Mouse (Mus musculus): ENCODE data around the gene Defb28. TPM values are rescaled to one million over a fixed set of nuclear protein-coding genes. Genes with fewer than 3 reads are reported as not detected.
A peak's percentile ranks its signal among the peaks of the same experiment; 100 is the strongest.

The Defb28 gene
- total RNA-seq, 2 experiments from 2014 or later = not detected

- no peak overlapping the region for H3K27ac ChIP-seq
- no peak overlapping the region for H3K4me3 ChIP-seq
- no peak for TF ChIP-seq CTCF (conservative IDR thresholded peaks at IDR 0.05)
- DNase-seq (ENCODE audit: low spot score in 2 of 2) = no peak
Measured at GRCm38 (mm10) chr2:152516084-152516483, 2.0 kb upstream of the Defb28 start.

GRCm38 (mm10) chr2:152539944-152540710 is 22.1 kb downstream of the Defb28 start, which contains the start of gene Defb29:
Gene Defb29, minus strand, starts transcription at chr2:152540098.
- Histone ChIP-seq H3K27ac (no peak within 1 kb of the TSS), H3K4me3 (no peak within 1 kb of the TSS)
- TF ChIP-seq CTCF (conservative IDR thresholded peaks at IDR 0.05) = peak; percentile 38
- no peak for DNase-seq (ENCODE audit: low spot score in 2 of 2)

- H3K4me3 ChIP-seq = no peak overlapping the region
- no peak for TF ChIP-seq CTCF (conservative IDR thresholded peaks at IDR 0.05)
- no peak overlapping the region for H3K27ac ChIP-seq
- DNase-seq (ENCODE audit: low spot score in 2 of 2) = no peak
Measured at GRCm38 (mm10) chr2:152541979-152542378, 23.9 kb downstream of the Defb28 start.

- peak; percentile 47 for TF ChIP-seq CTCF (conservative IDR thresholded peaks at IDR 0.05)
- H3K27ac ChIP-seq = no peak overlapping the region
- no peak overlapping the region for H3K4me3 ChIP-seq
- DNase-seq (ENCODE audit: low spot score in 2 of 2) = no peak
Measured at GRCm38 (mm10) chr2:152542897-152543296, 24.8 kb downstream of the Defb28 start.

- H3K4me3 ChIP-seq = no peak overlapping the region
- DNase-seq (ENCODE audit: low spot score in 2 of 2) = no peak
- TF ChIP-seq CTCF (conservative IDR thresholded peaks at IDR 0.05) = no peak
- no peak overlapping the region for H3K27ac ChIP-seq
Measured at GRCm38 (mm10) chr2:152543478-152543877, 25.4 kb downstream of the Defb28 start.

GRCm38 (mm10) chr2:152544691-152545090 is 26.6 kb downstream of the Defb28 start:
- TF ChIP-seq CTCF (conservative IDR thresholded peaks at IDR 0.05) = peak; percentile 87
- peak; percentile 74 to 86 for DNase-seq (ENCODE audit: low spot score in 2 of 2)
- Histone ChIP-seq H3K4me3 (no peak overlapping the region), H3K27ac (no peak overlapping the region)

GRCm38 (mm10) chr2:152548124-152548523 is 30.1 kb downstream of the Defb28 start:
- Histone ChIP-seq H3K27ac (no peak overlapping the region), H3K4me3 (no peak overlapping the region)
- no peak for DNase-seq (ENCODE audit: low spot score in 2 of 2)
- TF ChIP-seq CTCF (conservative IDR thresholded peaks at IDR 0.05) = no peak

GRCm38 (mm10) chr2:152553774-152554423 is 35.8 kb downstream of the Defb28 start:
- DNase-seq (ENCODE audit: low spot score in 2 of 2) = peak; percentile 28 to 61
- TF ChIP-seq CTCF (conservative IDR thresholded peaks at IDR 0.05) = peak; percentile 92
- H3K27ac ChIP-seq = no peak overlapping the region
- no peak overlapping the region for H3K4me3 ChIP-seq

GRCm38 (mm10) chr2:152556655-152557054 is 38.6 kb downstream of the Defb28 start:
- Histone ChIP-seq H3K4me3 (no peak overlapping the region), H3K27ac (no peak overlapping the region)
- DNase-seq (ENCODE audit: low spot score in 2 of 2) = no peak
- TF ChIP-seq CTCF (conservative IDR thresholded peaks at IDR 0.05) = no peak

- Histone ChIP-seq H3K27ac (no peak within 1 kb of the TSS), H3K4me3 (no peak within 1 kb of the TSS)
- TF ChIP-seq CTCF (conservative IDR thresholded peaks at IDR 0.05) = no peak
- no peak for DNase-seq (ENCODE audit: low spot score in 2 of 2)
Measured at GRCm38 (mm10) chr2:152569038-152569437, 51.0 kb downstream of the Defb28 start, which contains the start of gene Gm17416. Gene Gm17416, plus strand, starts transcription at chr2:152569338.

- TF ChIP-seq CTCF (conservative IDR thresholded peaks at IDR 0.05) = no peak
- DNase-seq (ENCODE audit: low spot score in 2 of 2) = no peak
- Histone ChIP-seq H3K4me3 (no peak overlapping the region), H3K27ac (no peak overlapping the region)
Measured at GRCm38 (mm10) chr2:152569881-152570280, 51.8 kb downstream of the Defb28 start.

GRCm38 (mm10) chr2:152570313-152570712 is 52.3 kb downstream of the Defb28 start:
- no peak for TF ChIP-seq CTCF (conservative IDR thresholded peaks at IDR 0.05)
- DNase-seq (ENCODE audit: low spot score in 2 of 2) = no peak
- Histone ChIP-seq H3K27ac (no peak overlapping the region), H3K4me3 (no peak overlapping the region)

Other genes with a start within 250 kb of the Defb28 start
- gene Tbc1d20, start 224.4 kb upstream of the Defb28 start, total RNA-seq (2021) = 10 to 100 TPM; 51.1 to 54.6 TPM
- gene Rbck1, start 185.6 kb upstream of the Defb28 start, total RNA-seq (2021) = 100 to 1,000 TPM; 103 to 125 TPM
- gene Trib3, start 174.2 kb upstream of the Defb28 start, total RNA-seq (2021) = under 1 TPM; 0.41 to 0.54 TPM
- gene Nrsn2, start 141.6 kb upstream of the Defb28 start, total RNA-seq (2021) = 10 to 100 TPM; 66.3 to 83.0 TPM
- 10 to 100 TPM; 16.5 to 19.5 TPM for gene Sox12, start 120.2 kb upstream of the Defb28 start, total RNA-seq (2021)
- 10 to 100 TPM in 1 of 2 experiments, 1 to 10 TPM in 1; 9.9 to 10.1 TPM for gene Zcchc3, start 103.2 kb upstream of the Defb28 start, total RNA-seq (2021)
- gene 6820408C15Rik, start 102.7 kb upstream of the Defb28 start, total RNA-seq (2021) = 1 to 10 TPM; 2.4 to 3.2 TPM
- not detected for gene Defb23, start 53.6 kb upstream of the Defb28 start, total RNA-seq (2021)
- gene Defb20, start 41.2 kb upstream of the Defb28 start, total RNA-seq (2021) = not detected
- not detected for gene Defb22, start 28.1 kb upstream of the Defb28 start, total RNA-seq (2021)
- gene Defb26, start 6.6 kb upstream of the Defb28 start, total RNA-seq (2021) = not detected
- gene Defb29, start 21.8 kb downstream of the Defb28 start, total RNA-seq (2021) = not detected
- gene Gm17416, start 51.1 kb downstream of the Defb28 start, total RNA-seq (2021) = not detected
- gene Defb21, start 54.5 kb downstream of the Defb28 start, total RNA-seq (2021) = not detected
- gene Defb19, start 62.1 kb downstream of the Defb28 start, total RNA-seq (2021) = not detected
- gene Defb45, start 81.1 kb downstream of the Defb28 start, total RNA-seq (2021) = not detected
- gene Defb36, start 86.1 kb downstream of the Defb28 start, total RNA-seq (2021) = not detected
- not detected for gene Defb25, start 104.8 kb downstream of the Defb28 start, total RNA-seq (2021)
- gene Rem1, start 108.7 kb downstream of the Defb28 start, total RNA-seq (2021) = 1 to 10 TPM in 1 of 2 experiments, under 1 TPM in 1; 0.42 to 2.0 TPM
- 10 to 100 TPM; 71.5 to 73.3 TPM for gene H13, start 151.2 kb downstream of the Defb28 start, total RNA-seq (2021)
- gene Mcts2, start 168.8 kb downstream of the Defb28 start, total RNA-seq (2021) = 10 to 100 TPM; 18.8 to 20.8 TPM
- 10 to 100 TPM; 23.5 to 25.4 TPM for gene Id1, start 218.0 kb downstream of the Defb28 start, total RNA-seq (2021)
- 1 to 10 TPM; 1.4 to 1.6 TPM for gene Cox4i2, start 235.9 kb downstream of the Defb28 start, total RNA-seq (2021)

All from layer of hippocampus, adult 2 months (tissue).